Mouse (Mus musculus) intestine, postnatal 0 days (tissue): ENCODE results near the gene Was. TPM values are rescaled to one million over a fixed set of nuclear protein-coding genes. Genes with fewer than 3 reads are reported as not detected.
"Not testable (repeated sequence)": the region's sequence is repeated elsewhere in the genome, so short reads cannot be mapped to it uniquely, and the experiment has no call there.

Source experiments
- ATAC-seq: fragments of 200-750 bp; cut with Nextera tagmentation; 2 replicates; pipeline ENCODE4 v1.8.0; 2017; ENCODE audit warnings: mild to moderate bottlenecking, moderate TSS enrichment, moderate library complexity
- H3K27ac ChIP-seq: fragments of 300-500 bp; sonication (generic); 2 replicates; pipeline ENCODE4 v1.5.1; 2014; ENCODE audit warnings: mild to moderate bottlenecking, low read depth, low read length, moderate library complexity
- H3K27me3 ChIP-seq: fragments of 300-500 bp; sonication (generic); replicated peaks from 2 replicates; pipeline ENCODE4 v1.6.1; 2014; ENCODE audit warnings: low read length, mixed read lengths; ENCODE audit not compliant: control insufficient read depth, insufficient read depth
- H3K36me3 ChIP-seq: fragments of 300-500 bp; sonication (generic); 2 replicates; pipeline ENCODE4 v1.6.1; 2014; ENCODE audit warnings: mild to moderate bottlenecking, moderate library complexity; ENCODE audit not compliant: control insufficient read depth, insufficient read depth
- H3K4me1 ChIP-seq: fragments of 300-500 bp; sonication (generic); replicated peaks from 2 replicates; pipeline ENCODE4 v1.6.1; 2014; ENCODE audit warnings: antibody characterized with exemption, low read length, mixed read lengths; ENCODE audit not compliant: control insufficient read depth, insufficient read depth
- H3K4me2 ChIP-seq: fragments of 300-500 bp; sonication (generic); replicated peaks from 2 replicates; pipeline ENCODE4 v1.6.1; 2014; ENCODE audit warnings: low read depth, mild to moderate bottlenecking, moderate library complexity
- H3K4me3 ChIP-seq: fragments of 300-500 bp; sonication (generic); 2 replicates; pipeline ENCODE4 v1.5.1; 2014; ENCODE audit warnings: low read depth, low read length
- H3K9ac ChIP-seq: fragments of 300-500 bp; sonication (generic); 2 replicates; pipeline ENCODE4 v1.6.1; 2014; ENCODE audit warnings: mild to moderate bottlenecking, low read depth, low read length
- H3K9me3 ChIP-seq: fragments of 300-500 bp; sonication (generic); 2 replicates; pipeline ENCODE4 v1.6.1; 2016; ENCODE audit warnings: mixed run types; ENCODE audit not compliant: control insufficient read depth
- CTCF ChIP-seq: sonication (generic); IDR thresholded peaks from 2 replicates; pipeline ENCODE4 v1.5.1; 2016; ENCODE audit warnings: low read depth, mild to moderate bottlenecking, control low read depth, antibody characterized with exemption, moderate library complexity
- WGBS: fragments of 180-500 bp; shearing (Covaris S2); extraction: QIAGEN DNeasy Blood & Tissue Kit; methylation state at CpG from one replicate; pipeline ENCODE4 v1.1.7; 2014; 5-methylcytosine and 5-hydroxymethylcytosine counted together
- polyA plus RNA-seq: library from polyadenylated mRNA; unstranded; fragments of >200 nt; fragmentation: Nextera tagmentation; extraction: Ambion mirVana; gene quantifications from 2 replicates; pipeline ENCODE4 v1.2.1, GENCODE M21; 2015

Was gene
- polyA plus RNA-seq, 1 experiment from 2014 or later = 0.48 TPM

GRCm38 (mm10) chrX:8085611-8086010, 4.7 kb downstream of the Was start:
- 86% methylated on average over 8 of the region's 8 CpGs for WGBS
- TF ChIP-seq CTCF = no peak

GRCm38 (mm10) chrX:8084771-8085259, 5.5 kb downstream of the Was start:
- WGBS = 81% methylated on average over 6 of the region's 6 CpGs
- no peak overlapping the region for H3K27ac ChIP-seq
- H3K9me3 ChIP-seq = no peaks in the 10 kb centered on the region
- no peak overlapping the region for H3K4me2 ChIP-seq
- H3K36me3 ChIP-seq = no peaks in the 10 kb centered on the region
- H3K4me3 ChIP-seq = no peak overlapping the region
- H3K27me3 ChIP-seq = no peaks in the 10 kb centered on the region
- no peak overlapping the region for H3K9ac ChIP-seq
- no peaks in the 10 kb centered on the region for H3K4me1 ChIP-seq
- no peak for ATAC-seq
- no peak for TF ChIP-seq CTCF

More at GRCm38 (mm10) chrX:8085611-8086010, 4.7 kb downstream of the Was start:
- H3K4me1 ChIP-seq = no peaks in the 10 kb centered on the region
- H3K36me3 ChIP-seq = no peaks in the 10 kb centered on the region
- ATAC-seq = no peak
- no peaks in the 10 kb centered on the region for H3K9me3 ChIP-seq
- no peak overlapping the region for H3K27ac ChIP-seq
- H3K27me3 ChIP-seq = no peaks in the 10 kb centered on the region
- no peak overlapping the region for H3K4me3 ChIP-seq
- H3K9ac ChIP-seq = no peak overlapping the region
- no peak overlapping the region for H3K4me2 ChIP-seq

- H3K36me3 ChIP-seq = peaks cover 6% of the 10 kb centered on the region; the same call in 1 of the 2 replicates
- TF ChIP-seq CTCF = no peak
- WGBS = 23% methylated on average over 3 of the region's 3 CpGs
- no peaks in the 10 kb centered on the region for H3K27me3 ChIP-seq
- H3K4me1 ChIP-seq = no peaks in the 10 kb centered on the region
- no peak overlapping the region for H3K9ac ChIP-seq
- peak overlapping the region; percentile 59 for H3K4me2 ChIP-seq
- no peak for ATAC-seq
- peak overlapping the region; percentile 28; the same call in 1 of the 2 replicates for H3K4me3 ChIP-seq
- H3K9me3 ChIP-seq = no peaks in the 10 kb centered on the region
- H3K27ac ChIP-seq = no peak overlapping the region
Measured at GRCm38 (mm10) chrX:8075104-8075503, 15.2 kb downstream of the Was start.

GRCm38 (mm10) chrX:8074430-8075014, 15.8 kb downstream of the Was start, which contains the start of gene Suv39h1:
TSS of gene Suv39h1 (minus strand) at chrX:8074760.
- 23% methylated on average over 46 of the region's 46 CpGs for WGBS
- peak within 1 kb of the TSS; percentile 62 for H3K4me2 ChIP-seq
- peak; percentile 98 for ATAC-seq
- no peaks in the 10 kb centered on the region for H3K9me3 ChIP-seq
- no peak for TF ChIP-seq CTCF
- peak within 1 kb of the TSS; percentile 59 for H3K4me3 ChIP-seq
- H3K36me3 ChIP-seq = peaks cover 6% of the 10 kb centered on the region; the same call in 1 of the 2 replicates
- H3K27me3 ChIP-seq = no peaks in the 10 kb centered on the region
- peak within 1 kb of the TSS; percentile 72 for H3K9ac ChIP-seq
- peak within 1 kb of the TSS; percentile 81 for H3K27ac ChIP-seq
- no peaks in the 10 kb centered on the region for H3K4me1 ChIP-seq

- Histone ChIP-seq H3K4me3 (peak overlapping the region; percentile 59), H3K27ac (peak overlapping the region; percentile 81), H3K4me2 (peak overlapping the region; percentile 62), H3K27me3 (no peaks in the 10 kb centered on the region), H3K4me1 (no peaks in the 10 kb centered on the region), H3K9ac (peak overlapping the region; percentile 72), H3K9me3 (no peaks in the 10 kb centered on the region), H3K36me3 (peaks cover 6% of the 10 kb centered on the region; the same call in 1 of the 2 replicates)
- no peak for TF ChIP-seq CTCF
- WGBS = 20% methylated on average over 53 of the region's 64 CpGs
- ATAC-seq = peak; percentile 41
Measured at GRCm38 (mm10) chrX:8073881-8074429, 16.3 kb downstream of the Was start.

- no peak overlapping the region for H3K9ac ChIP-seq
- no peak overlapping the region for H3K4me3 ChIP-seq
- no peaks in the 10 kb centered on the region for H3K27me3 ChIP-seq
- no peak for TF ChIP-seq CTCF
- H3K4me1 ChIP-seq = no peaks in the 10 kb centered on the region
- H3K4me2 ChIP-seq = no peak overlapping the region
- H3K27ac ChIP-seq = no peak overlapping the region
- peaks cover 6% of the 10 kb centered on the region; the same call in 1 of the 2 replicates for H3K36me3 ChIP-seq
- 95% methylated on average over 1 of the region's 1 CpGs for WGBS
- H3K9me3 ChIP-seq = no peaks in the 10 kb centered on the region
- ATAC-seq = no peak
Measured at GRCm38 (mm10) chrX:8069166-8069565, 21.1 kb downstream of the Was start.

- H3K4me1 ChIP-seq, H3K36me3 ChIP-seq, ATAC-seq, H3K9me3 ChIP-seq, H3K27ac ChIP-seq, H3K4me3 ChIP-seq, H3K27me3 ChIP-seq, H3K4me2 ChIP-seq, H3K9ac ChIP-seq: not testable (repeated sequence)
- WGBS = 82% methylated on average over 7 of the region's 8 CpGs
Measured at GRCm38 (mm10) chrX:8051044-8051781, 39.1 kb downstream of the Was start.
